Mouse (Mus musculus): ENCODE measurements at regions not wholly inside any gene's neighbourhood (a gene's known extent, or its start where the extent isn't known, plus 50 kb on each side); places are given as distances from the start of the nearest gene placed in this dataset.

GRCm38 (mm10) chr8:103470316-103470715 lies 631.1 kb upstream of the Cdh5 start:
- no peak for TF ChIP-seq POLR2A (IDR thresholded peaks at IDR 0.05; ENCODE audit: insufficient read depth, low read depth, low read length)
- TF ChIP-seq EP300 (IDR thresholded peaks at IDR 0.05; ENCODE audit: insufficient read depth, low read depth, low read length) = no peak
- TF ChIP-seq CTCF (IDR thresholded peaks at IDR 0.05) = no peak
- intact Hi-C loops (cut with DNase I) = no loop called here
- no peak overlapping the region for H3K27ac ChIP-seq
- no peak overlapping the region for H3K4me3 ChIP-seq
- no peak overlapping the region for H3K9ac ChIP-seq (ENCODE audit: low read depth, low read length)
- H3K27me3 ChIP-seq (ENCODE audit: control insufficient read depth, insufficient read depth, low read length) = no peaks in the 10 kb centered on the region
- H3K36me3 ChIP-seq (ENCODE audit: control insufficient read depth, insufficient read depth, low read length) = no peaks in the 10 kb centered on the region
- DNase-seq = no peak
- 41% methylated on average over 4 of the region's 4 CpGs for WGBS
- no peaks in the 10 kb centered on the region for H3K79me2 ChIP-seq (replicated peaks; ENCODE audit: control insufficient read depth, insufficient read depth, low read length)
- H3K4me1 ChIP-seq (ENCODE audit: control insufficient read depth, insufficient read depth, low read length) = no peaks in the 10 kb centered on the region

- TF ChIP-seq POLR2A (IDR thresholded peaks at IDR 0.05; ENCODE audit: insufficient read depth, low read depth, low read length) (no peak), EP300 (IDR thresholded peaks at IDR 0.05; ENCODE audit: insufficient read depth, low read depth, low read length) (no peak), CTCF (IDR thresholded peaks at IDR 0.05) (no peak)
- WGBS = 81% methylated on average over 12 of the region's 12 CpGs
- intact Hi-C loops (cut with DNase I) = no loop called here
- no peaks in the 10 kb centered on the region for H3K36me3 ChIP-seq (ENCODE audit: control insufficient read depth, insufficient read depth, low read length)
- H3K4me1 ChIP-seq (ENCODE audit: control insufficient read depth, insufficient read depth, low read length) = no peaks in the 10 kb centered on the region
- H3K9ac ChIP-seq (ENCODE audit: low read depth, low read length) = no peak overlapping the region
- H3K27me3 ChIP-seq (ENCODE audit: control insufficient read depth, insufficient read depth, low read length) = no peaks in the 10 kb centered on the region
- H3K27ac ChIP-seq = no peak overlapping the region
- H3K4me3 ChIP-seq = no peak overlapping the region
- no peaks in the 10 kb centered on the region for H3K79me2 ChIP-seq (replicated peaks; ENCODE audit: control insufficient read depth, insufficient read depth, low read length)
- DNase-seq = no peak
Measured at GRCm38 (mm10) chr8:103475816-103476797, 625.3 kb upstream of the Cdh5 start.

- H3K27me3 ChIP-seq (ENCODE audit: control insufficient read depth, insufficient read depth, low read length) = no peaks in the 10 kb centered on the region
- no peaks in the 10 kb centered on the region for H3K36me3 ChIP-seq (ENCODE audit: control insufficient read depth, insufficient read depth, low read length)
- H3K79me2 ChIP-seq (replicated peaks; ENCODE audit: control insufficient read depth, insufficient read depth, low read length) = no peaks in the 10 kb centered on the region
- no peak overlapping the region for H3K27ac ChIP-seq
- no peak for DNase-seq
- no peak overlapping the region for H3K9ac ChIP-seq (ENCODE audit: low read depth, low read length)
- H3K4me3 ChIP-seq = no peak overlapping the region
- intact Hi-C loops (cut with DNase I) = no loop called here
- WGBS = 53% methylated on average over 6 of the region's 6 CpGs
- TF ChIP-seq EP300 (IDR thresholded peaks at IDR 0.05; ENCODE audit: insufficient read depth, low read depth, low read length) (no peak), POLR2A (IDR thresholded peaks at IDR 0.05; ENCODE audit: insufficient read depth, low read depth, low read length) (no peak)
- H3K4me1 ChIP-seq (ENCODE audit: control insufficient read depth, insufficient read depth, low read length) = no peaks in the 10 kb centered on the region
Measured at GRCm38 (mm10) chr8:103482033-103482720, 619.2 kb upstream of the Cdh5 start.

GRCm38 (mm10) chr8:103485441-103485840 lies 616.0 kb upstream of the Cdh5 start:
- Histone ChIP-seq H3K79me2 (replicated peaks; ENCODE audit: control insufficient read depth, insufficient read depth, low read length) (no peaks in the 10 kb centered on the region), H3K4me3 (no peak overlapping the region), H3K4me1 (ENCODE audit: control insufficient read depth, insufficient read depth, low read length) (no peaks in the 10 kb centered on the region), H3K36me3 (ENCODE audit: control insufficient read depth, insufficient read depth, low read length) (no peaks in the 10 kb centered on the region), H3K27ac (no peak overlapping the region), H3K9ac (ENCODE audit: low read depth, low read length) (no peak overlapping the region), H3K27me3 (ENCODE audit: control insufficient read depth, insufficient read depth, low read length) (no peaks in the 10 kb centered on the region)
- no peak for DNase-seq
- intact Hi-C loops (cut with DNase I) = no loop called here
- WGBS = 78% methylated on average over 5 of the region's 5 CpGs
- no peak for TF ChIP-seq EP300 (IDR thresholded peaks at IDR 0.05; ENCODE audit: insufficient read depth, low read depth, low read length)
- TF ChIP-seq POLR2A (IDR thresholded peaks at IDR 0.05; ENCODE audit: insufficient read depth, low read depth, low read length) = no peak
- TF ChIP-seq CTCF (IDR thresholded peaks at IDR 0.05) = no peak

GRCm38 (mm10) chr8:103489411-103489810 lies 612.0 kb upstream of the Cdh5 start:
- WGBS = 59% methylated on average over 3 of the region's 3 CpGs
- intact Hi-C loops (cut with DNase I) = no loop called here
- Histone ChIP-seq H3K27ac (no peak overlapping the region), H3K4me1 (ENCODE audit: control insufficient read depth, insufficient read depth, low read length) (no peaks in the 10 kb centered on the region), H3K27me3 (ENCODE audit: control insufficient read depth, insufficient read depth, low read length) (no peaks in the 10 kb centered on the region), H3K79me2 (replicated peaks; ENCODE audit: control insufficient read depth, insufficient read depth, low read length) (no peaks in the 10 kb centered on the region), H3K9ac (ENCODE audit: low read depth, low read length) (no peak overlapping the region), H3K36me3 (ENCODE audit: control insufficient read depth, insufficient read depth, low read length) (no peaks in the 10 kb centered on the region), H3K4me3 (no peak overlapping the region)
- no peak for DNase-seq
- no peak for TF ChIP-seq EP300 (IDR thresholded peaks at IDR 0.05; ENCODE audit: insufficient read depth, low read depth, low read length)
- no peak for TF ChIP-seq POLR2A (IDR thresholded peaks at IDR 0.05; ENCODE audit: insufficient read depth, low read depth, low read length)
- TF ChIP-seq CTCF (IDR thresholded peaks at IDR 0.05) = no peak

Data from heart, adult 2 months (tissue).